Mouse (Mus musculus) intestine, embryonic 15.5 days (tissue): ENCODE measurements around the gene Espn. TPM values are rescaled to one million over a fixed set of nuclear protein-coding genes. Genes with fewer than 3 reads are reported as not detected.

Experiments used
- ATAC-seq: fragments of 200-750 bp; cut with Nextera tagmentation; 2 replicates; pipeline ENCODE4 v1.8.0; 2017; ENCODE audit warnings: moderate TSS enrichment, moderate library complexity
- H3K27ac ChIP-seq: fragments of 300-500 bp; sonication (generic); 2 replicates; pipeline ENCODE4 v1.5.1; 2015; ENCODE audit warnings: mild to moderate bottlenecking, inconsistent platforms
- H3K27me3 ChIP-seq: fragments of 300-500 bp; sonication (generic); replicated peaks from 2 replicates; pipeline ENCODE4 v1.6.1; 2015; ENCODE audit warnings: inconsistent platforms
- H3K36me3 ChIP-seq: fragments of 300-500 bp; sonication (generic); 2 replicates; pipeline ENCODE4 v1.6.1; 2015; ENCODE audit warnings: inconsistent platforms
- H3K4me1 ChIP-seq: fragments of 300-500 bp; sonication (generic); replicated peaks from 2 replicates; pipeline ENCODE4 v1.6.1; 2015; ENCODE audit warnings: inconsistent platforms
- H3K4me2 ChIP-seq: fragments of 300-500 bp; sonication (generic); replicated peaks from 2 replicates; pipeline ENCODE4 v1.6.1; 2015; ENCODE audit warnings: mild to moderate bottlenecking, inconsistent platforms
- H3K4me3 ChIP-seq: fragments of 300-500 bp; sonication (generic); replicated peaks from 2 replicates; pipeline ENCODE4 v1.5.1; 2015; ENCODE audit warnings: inconsistent platforms
- H3K9ac ChIP-seq: fragments of 300-500 bp; sonication (generic); 2 replicates; pipeline ENCODE4 v1.6.1; 2015; ENCODE audit warnings: inconsistent platforms
- H3K9me3 ChIP-seq: fragments of 300-500 bp; sonication (generic); 2 replicates; pipeline ENCODE4 v1.6.1; 2016; ENCODE audit warnings: inconsistent platforms
- WGBS: fragments of 180-500 bp; shearing (Covaris S2); methylation state at CpG from one replicate; pipeline ENCODE4 v1.1.7; 2015; 5-methylcytosine and 5-hydroxymethylcytosine counted together
- polyA plus RNA-seq: library from polyadenylated mRNA; unstranded; fragments of >200 nt; fragmentation: Nextera tagmentation; extraction: Ambion mirVana; gene quantifications from 2 replicates; pipeline ENCODE4 v1.2.1, GENCODE M21; 2015

Espn gene
- polyA plus RNA-seq, 1 experiment from 2014 or later, result 29.2 TPM

GRCm38 (mm10) chr4:152158585-152159284 is 6.6 kb upstream of the Espn start, which contains the start of gene Hes2:
Gene Hes2, plus strand, starts transcription at chr4:152158867.
- Histone ChIP-seq H3K4me3 (peak within 1 kb of the TSS; percentile 27), H3K9ac (no peak within 1 kb of the TSS), H3K4me2 (peak within 1 kb of the TSS; percentile 59), H3K27ac (no peak within 1 kb of the TSS), H3K36me3 (no peaks in the 10 kb centered on the region), H3K4me1 (peaks cover 34% of the 10 kb centered on the region), H3K27me3 (peaks cover 51% of the 10 kb centered on the region), H3K9me3 (no peaks in the 10 kb centered on the region)
- 3% methylated on average over 35 of the region's 35 CpGs for WGBS
- peak; percentile 29; the same call in 1 of the 2 replicates for ATAC-seq

DNA sequence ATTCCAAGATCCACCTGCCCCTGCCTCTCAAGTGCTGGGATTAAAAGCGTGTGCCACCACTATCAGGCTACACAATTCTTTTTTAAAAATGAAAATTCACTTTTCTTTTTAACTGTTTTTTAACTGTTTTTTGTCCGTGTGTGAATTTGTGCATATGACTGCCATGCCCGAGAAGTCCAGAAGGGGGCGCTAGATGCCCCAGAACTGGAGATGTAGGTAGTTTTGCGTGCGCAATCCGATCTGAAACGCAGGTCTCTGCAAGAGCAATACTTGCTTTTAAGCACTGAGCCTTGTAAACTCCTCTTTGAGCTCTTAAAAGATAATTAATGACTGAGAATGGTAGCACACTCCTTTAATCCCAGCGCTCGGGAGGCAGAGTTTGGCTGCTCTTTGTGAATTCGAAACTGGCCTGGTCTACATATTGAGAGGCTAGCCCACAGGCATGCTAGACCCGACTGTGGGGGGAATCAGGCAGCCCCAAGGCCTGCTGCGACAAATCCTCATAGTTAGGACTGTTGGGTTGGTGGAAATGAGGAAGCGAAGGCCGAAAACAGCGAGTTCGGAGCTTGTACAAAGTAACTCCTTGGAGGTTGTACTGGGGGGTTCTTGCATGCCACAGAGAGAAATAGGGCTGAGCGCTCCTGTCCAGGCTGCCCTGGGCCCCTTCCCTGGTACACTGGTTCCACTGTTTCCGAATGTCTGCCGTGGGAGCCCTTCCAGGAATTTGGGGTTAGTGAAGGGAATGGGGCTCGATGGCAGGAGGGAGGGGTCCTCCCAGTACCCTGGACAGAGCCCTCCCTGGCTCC is 5.8 kb upstream of the Espn start:
- no peak overlapping the region for H3K9ac ChIP-seq
- no peak overlapping the region for H3K27ac ChIP-seq
- H3K4me1 ChIP-seq, result peaks cover 38% of the 10 kb centered on the region
- peak overlapping the region; percentile 27 for H3K4me3 ChIP-seq
- H3K27me3 ChIP-seq, result peaks cover 59% of the 10 kb centered on the region
- peak overlapping the region; percentile 59 for H3K4me2 ChIP-seq
- no peaks in the 10 kb centered on the region for H3K36me3 ChIP-seq
- 14% methylated on average over 21 of the region's 21 CpGs for WGBS
- H3K9me3 ChIP-seq, result no peaks in the 10 kb centered on the region
- ATAC-seq, result no peak

DNA sequence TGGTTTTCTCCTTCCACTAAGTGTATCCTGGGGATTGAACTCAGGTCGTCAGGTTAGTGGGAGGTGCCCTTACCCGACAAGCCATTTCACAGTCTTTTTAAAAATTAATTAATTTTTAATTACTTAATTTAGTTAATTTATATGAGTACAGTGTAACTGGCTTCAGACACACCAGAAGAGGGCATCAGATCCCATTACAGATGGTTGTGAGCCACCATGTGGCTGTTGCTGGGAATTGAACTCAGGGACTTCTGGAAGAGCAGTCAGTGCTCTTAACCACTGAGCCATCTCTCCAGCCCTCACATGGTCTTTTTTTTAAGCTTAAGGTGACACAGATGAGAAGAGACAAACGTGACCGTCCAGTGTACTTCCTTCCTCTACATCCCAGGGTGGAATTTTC is 2.8 kb upstream of the Espn start:
- no peak overlapping the region for H3K4me3 ChIP-seq
- H3K4me2 ChIP-seq, result no peak overlapping the region
- no peaks in the 10 kb centered on the region for H3K36me3 ChIP-seq
- H3K9ac ChIP-seq, result no peak overlapping the region
- H3K27ac ChIP-seq, result no peak overlapping the region
- H3K27me3 ChIP-seq, result peaks cover 68% of the 10 kb centered on the region
- 60% methylated on average over 4 of the region's 4 CpGs for WGBS
- H3K9me3 ChIP-seq, result no peaks in the 10 kb centered on the region
- H3K4me1 ChIP-seq, result peaks cover 35% of the 10 kb centered on the region
- no peak for ATAC-seq

- Histone ChIP-seq H3K9me3 (no peaks in the 10 kb centered on the region), H3K36me3 (no peaks in the 10 kb centered on the region), H3K27ac (no peak overlapping the region), H3K4me3 (peak overlapping the region; percentile 19; the same call in 1 of the 2 replicates), H3K4me2 (peak overlapping the region; percentile 61), H3K4me1 (peaks cover 23% of the 10 kb centered on the region), H3K27me3 (peaks cover 55% of the 10 kb centered on the region), H3K9ac (no peak overlapping the region)
- peak; percentile 53 for ATAC-seq
- WGBS, result 2% methylated on average over 23 of the region's 23 CpGs
Observed at GRCm38 (mm10) chr4:152153771-152154177, 1.6 kb upstream of the Espn start.

DNA sequence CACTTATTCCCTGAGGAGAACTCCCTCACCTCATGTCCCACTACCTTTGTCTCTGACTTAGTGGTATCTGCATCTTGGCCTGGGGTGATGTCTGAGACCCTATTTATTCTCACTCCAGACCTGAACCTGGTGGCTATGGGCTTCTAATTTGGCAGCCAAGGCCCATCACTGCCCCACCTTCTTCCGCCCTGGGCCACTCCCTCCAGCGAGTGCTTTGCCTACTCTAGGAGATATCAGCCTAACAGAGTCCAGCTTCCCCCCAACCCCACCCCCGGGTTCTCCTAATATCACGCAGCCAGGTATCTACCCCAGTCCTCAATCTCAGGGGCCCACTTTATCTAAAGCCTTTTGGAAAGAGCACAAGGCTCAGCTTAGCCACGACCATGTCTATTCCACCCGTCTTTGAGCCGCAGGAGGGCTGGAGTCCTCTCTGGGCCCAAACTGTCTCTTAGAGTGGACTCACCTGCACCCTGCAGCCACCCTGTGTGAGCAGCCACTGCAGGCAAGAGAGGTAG is 663 bp downstream of the Espn start:
- Histone ChIP-seq H3K4me3 (peak overlapping the region; percentile 40), H3K9me3 (no peaks in the 10 kb centered on the region), H3K27ac (no peak overlapping the region), H3K4me2 (peak overlapping the region; percentile 76), H3K36me3 (no peaks in the 10 kb centered on the region), H3K9ac (peak overlapping the region; percentile 26; the same call in 1 of the 2 replicates), H3K4me1 (peaks cover 13% of the 10 kb centered on the region), H3K27me3 (peaks cover 37% of the 10 kb centered on the region)
- WGBS, result 21% methylated on average over 7 of the region's 7 CpGs
- ATAC-seq, result no peak

- Histone ChIP-seq H3K27me3 (peaks cover 37% of the 10 kb centered on the region), H3K9ac (no peak overlapping the region)
- WGBS, result 68% methylated on average over 4 of the region's 4 CpGs
Observed at GRCm38 (mm10) chr4:152150546-152150945, 1.6 kb downstream of the Espn start.

GRCm38 (mm10) chr4:152146033-152146827 is 5.9 kb downstream of the Espn start:
- H3K27me3 ChIP-seq, result peaks cover 9% of the 10 kb centered on the region
- H3K36me3 ChIP-seq, result no peaks in the 10 kb centered on the region
- no peak overlapping the region for H3K9ac ChIP-seq
- H3K4me1 ChIP-seq, result no peaks in the 10 kb centered on the region
- no peak overlapping the region for H3K4me2 ChIP-seq
- ATAC-seq, result no peak
- H3K4me3 ChIP-seq, result no peak overlapping the region
- WGBS, result 55% methylated on average over 11 of the region's 11 CpGs
- no peak overlapping the region for H3K27ac ChIP-seq
- no peaks in the 10 kb centered on the region for H3K9me3 ChIP-seq

More at GRCm38 (mm10) chr4:152150546-152150945, 1.6 kb downstream of the Espn start:
- ATAC-seq, result no peak
- Histone ChIP-seq H3K4me2 (no peak overlapping the region), H3K27ac (no peak overlapping the region), H3K4me1 (peaks cover 13% of the 10 kb centered on the region), H3K36me3 (no peaks in the 10 kb centered on the region), H3K4me3 (no peak overlapping the region), H3K9me3 (no peaks in the 10 kb centered on the region)

- Histone ChIP-seq H3K27ac (no peak overlapping the region), H3K27me3 (peaks cover 3% of the 10 kb centered on the region; the same call in 1 of the 2 replicates), H3K9me3 (no peaks in the 10 kb centered on the region), H3K36me3 (no peaks in the 10 kb centered on the region), H3K4me3 (no peak overlapping the region), H3K4me1 (no peaks in the 10 kb centered on the region), H3K9ac (no peak overlapping the region), H3K4me2 (no peak overlapping the region)
- WGBS, result 60% methylated on average over 10 of the region's 10 CpGs
- ATAC-seq, result no peak
Observed at GRCm38 (mm10) chr4:152145473-152145872, 6.7 kb downstream of the Espn start.

DNA sequence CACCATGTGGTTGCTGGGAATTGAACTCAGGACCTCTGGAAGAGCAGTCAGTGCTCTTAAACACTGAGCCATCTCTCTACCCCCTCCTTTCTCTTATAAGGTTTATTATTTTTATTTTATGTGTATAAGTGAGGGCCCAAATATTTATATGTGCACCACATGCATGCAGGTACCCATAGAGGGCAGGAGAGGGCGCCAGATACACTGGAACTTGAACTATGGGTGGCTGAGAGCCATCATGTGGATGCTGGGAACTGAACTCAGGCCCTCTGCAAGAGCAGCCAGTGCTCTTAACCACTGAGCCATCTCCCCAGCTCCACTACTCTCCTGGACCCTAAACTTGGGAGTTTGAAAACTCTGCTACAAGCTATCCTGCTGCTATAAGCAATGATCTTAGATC is 8.5 kb downstream of the Espn start:
- 28% methylated on average over 1 of the region's 1 CpGs for WGBS
- Histone ChIP-seq H3K4me2 (no peak overlapping the region), H3K36me3 (no peaks in the 10 kb centered on the region), H3K9ac (no peak overlapping the region), H3K27ac (no peak overlapping the region), H3K4me3 (no peak overlapping the region), H3K27me3 (no peaks in the 10 kb centered on the region), H3K9me3 (no peaks in the 10 kb centered on the region), H3K4me1 (peaks cover 4% of the 10 kb centered on the region)
- no peak for ATAC-seq

- H3K4me3 ChIP-seq, result no peak overlapping the region
- H3K9me3 ChIP-seq, result no peaks in the 10 kb centered on the region
- H3K36me3 ChIP-seq, result no peaks in the 10 kb centered on the region
- H3K27me3 ChIP-seq, result no peaks in the 10 kb centered on the region
- WGBS, result 74% methylated on average over 8 of the region's 8 CpGs
- H3K4me1 ChIP-seq, result peaks cover 9% of the 10 kb centered on the region
- no peak overlapping the region for H3K9ac ChIP-seq
- ATAC-seq, result no peak
- no peak overlapping the region for H3K27ac ChIP-seq
- no peak overlapping the region for H3K4me2 ChIP-seq
Observed at GRCm38 (mm10) chr4:152141521-152142135, 10.5 kb downstream of the Espn start.

DNA sequence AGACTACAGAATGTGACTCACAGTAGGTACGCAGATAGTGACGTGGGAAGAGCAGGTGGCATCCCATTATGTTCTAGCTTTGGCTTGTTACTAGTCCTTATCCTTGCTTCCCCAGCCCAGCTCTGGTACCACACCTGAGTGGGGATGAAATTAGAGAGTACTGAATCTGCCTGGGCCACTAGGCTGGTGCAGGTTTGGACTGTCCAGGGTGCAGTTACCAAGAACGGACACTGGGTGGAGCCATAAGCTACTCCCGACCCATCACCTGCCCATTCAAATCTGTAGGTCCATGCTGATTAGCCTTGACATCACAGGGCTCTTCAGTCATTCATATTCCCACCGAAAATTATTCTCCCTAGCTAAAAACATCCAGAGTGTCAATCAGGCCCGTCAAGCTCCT is 11.7 kb downstream of the Espn start:
- ATAC-seq, result no peak
- Histone ChIP-seq H3K4me1 (peaks cover 9% of the 10 kb centered on the region), H3K27me3 (0 out of 2 replicates have a peak, but pooled peaks cover 3% of the 10 kb centered on the region), H3K9ac (no peak overlapping the region), H3K9me3 (no peaks in the 10 kb centered on the region), H3K36me3 (no peaks in the 10 kb centered on the region), H3K27ac (no peak overlapping the region), H3K4me2 (no peak overlapping the region), H3K4me3 (no peak overlapping the region)
- 30% methylated on average over 6 of the region's 6 CpGs for WGBS
